Mouse (Mus musculus): ENCODE results near the gene Pakap.

DNA sequence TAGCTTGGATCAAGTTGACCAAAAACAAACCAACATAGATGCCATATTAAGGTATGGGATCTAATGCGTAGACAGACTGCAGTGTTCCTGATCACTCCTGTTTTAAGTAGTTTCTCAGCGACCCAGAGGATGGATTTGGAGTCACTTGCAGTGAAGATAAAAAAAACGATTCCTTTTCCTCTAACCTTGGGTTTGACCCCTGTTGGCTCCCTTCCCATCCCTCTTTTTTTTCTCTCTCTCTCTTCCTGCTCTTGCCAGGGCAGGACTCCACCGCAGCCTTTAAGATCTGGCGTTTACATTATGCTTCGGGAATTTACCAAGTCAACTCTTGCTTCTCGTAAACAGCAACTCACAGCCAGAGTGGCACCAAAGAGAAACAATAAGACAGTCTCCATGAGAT is 233.3 kb downstream of the Pakap start:
- TF ChIP-seq GATA1 (IDR thresholded peaks at IDR 0.05; ENCODE audit: borderline replicate concordance, low read length): no peak
- no peak for TF ChIP-seq FLI1 (IDR thresholded peaks at IDR 0.05; ENCODE audit: low read length)

All from megakaryocyte, embryonic 14.5 days (primary cell).